Mouse (Mus musculus): ENCODE measurements around the gene 4933406M09Rik.

DNA sequence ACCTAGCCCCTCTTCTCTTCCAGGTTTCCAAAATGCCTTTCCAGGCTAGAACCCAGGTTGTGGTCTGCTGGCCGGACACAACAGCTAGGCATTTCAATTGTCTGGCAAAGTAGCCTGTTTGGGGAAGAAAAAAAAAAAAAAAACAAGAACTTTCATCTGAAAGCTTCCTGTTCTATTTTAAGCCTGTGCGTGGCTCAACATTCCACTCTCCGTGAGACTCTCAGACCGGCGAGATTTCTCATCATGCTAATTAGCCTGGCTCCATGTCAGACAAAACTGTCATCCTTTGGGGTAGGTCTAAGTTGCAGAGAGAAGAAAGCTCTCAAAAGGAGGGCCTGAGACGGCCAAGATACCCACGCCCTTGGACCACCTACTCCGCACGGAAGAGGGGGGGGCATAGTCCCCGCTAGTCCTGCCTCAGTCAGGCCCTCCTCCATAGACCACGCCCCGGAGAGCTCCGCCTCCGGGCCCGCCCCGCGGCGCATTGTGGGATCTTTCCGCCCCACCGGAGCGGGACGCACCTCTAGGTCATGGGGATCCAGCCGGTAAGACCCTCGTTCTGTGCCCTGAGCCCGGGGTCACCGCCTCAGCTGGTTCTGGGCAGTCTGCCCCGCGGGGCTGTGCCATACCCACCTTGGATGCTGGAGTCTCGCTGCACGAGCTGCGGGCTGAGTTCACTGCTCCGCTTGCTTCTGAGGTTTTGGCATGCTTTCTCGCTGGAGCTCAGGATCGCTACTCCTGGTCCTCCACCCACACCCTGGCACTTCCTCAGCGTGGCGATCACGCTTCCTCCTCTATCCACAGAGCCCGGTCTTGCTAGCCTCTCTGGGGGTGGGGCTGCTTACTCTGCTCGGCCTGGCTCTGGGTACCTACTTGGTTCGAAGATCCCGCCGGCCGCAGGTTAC is 20.0 kb downstream of the 4933406M09Rik start, which contains the start of gene Cyb5r1:
- TF ChIP-seq CTCF (IDR thresholded peaks at IDR 0.05; ENCODE audit: extremely low read depth, insufficient read length, insufficient replicate concordance, low read depth, low read length) (no peak), POLR2A (IDR thresholded peaks at IDR 0.05; ENCODE audit: low read depth, low read length) (no peak; the same call in 1 of the 2 replicates)
